Mouse (Mus musculus) right cerebral cortex, postnatal 25 days (tissue): ENCODE results near the gene Epb42.
"Not testable (repeated sequence)": the region's sequence is repeated elsewhere in the genome, so short reads cannot be mapped to it uniquely, and the experiment has no call there.

Experiments
- DNase-seq: peaks from one replicate; pipeline ENCODE4 v3.0.0; 2022

Epb42 gene

GRCm38 (mm10) chr2:121007925-121008663 lies 28.8 kb downstream of the Epb42 start, which contains the start of gene Ccndbp1:
TSS of gene Ccndbp1 (plus strand) at chr2:121008403.
- peak; percentile 79 for DNase-seq

DNA sequence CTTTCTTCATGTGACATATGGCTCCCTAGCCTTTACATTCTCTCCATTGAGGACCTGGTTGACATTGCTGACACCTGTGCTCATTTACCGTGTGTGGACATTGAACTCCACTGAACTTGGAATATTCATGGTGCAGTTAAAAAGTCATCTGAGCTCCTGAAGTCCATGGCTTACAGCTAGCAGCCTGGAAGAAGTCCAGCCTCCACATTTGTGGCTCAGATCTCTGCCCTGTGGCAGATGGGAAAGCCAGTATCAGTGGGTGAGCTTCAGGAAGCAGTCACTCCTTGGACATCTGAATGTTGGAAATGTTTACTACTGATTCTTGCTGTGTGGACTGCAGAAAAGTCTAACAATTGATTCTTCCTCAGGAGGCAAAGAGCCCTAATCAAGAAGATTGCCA lies 29.9 kb downstream of the Epb42 start:
- no peak for DNase-seq

DNA sequence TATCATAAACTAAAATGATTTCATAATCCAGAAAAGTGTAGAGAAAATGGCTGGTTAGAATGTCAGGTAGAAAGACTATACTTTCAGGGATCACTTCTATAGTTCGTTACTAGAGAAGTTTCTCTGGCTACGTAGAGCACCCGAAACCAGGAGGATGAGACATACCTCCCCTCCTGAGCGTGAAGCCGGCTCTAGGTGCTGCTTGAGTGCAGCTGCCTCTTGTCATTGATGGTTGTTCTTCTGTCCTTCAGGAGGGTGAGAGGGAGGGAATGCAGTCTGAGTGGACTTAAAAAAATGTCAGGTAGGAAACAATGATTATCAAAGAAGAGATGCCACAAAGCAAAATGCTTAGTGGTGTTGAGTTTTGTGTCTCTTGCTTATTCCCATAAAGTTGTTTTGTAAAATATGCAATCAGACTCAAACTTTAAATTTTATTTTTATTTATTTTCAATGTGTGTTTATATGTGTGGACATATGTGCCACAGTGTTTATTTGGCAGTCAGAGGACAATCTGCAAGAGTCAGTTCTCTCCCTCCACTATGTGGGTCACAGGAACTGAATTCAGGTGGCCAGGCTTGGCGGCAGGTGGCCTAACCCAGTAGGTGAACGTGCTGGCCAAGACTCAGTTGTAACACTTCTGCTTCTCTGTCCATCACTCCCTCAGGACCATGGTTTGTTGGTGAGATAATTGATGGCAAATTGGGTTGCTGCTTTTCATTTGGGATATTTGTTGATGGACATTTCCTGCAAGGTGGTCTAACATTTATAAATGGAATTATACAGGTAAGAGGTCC lies 32.7 kb downstream of the Epb42 start:
- no peak for DNase-seq

DNA sequence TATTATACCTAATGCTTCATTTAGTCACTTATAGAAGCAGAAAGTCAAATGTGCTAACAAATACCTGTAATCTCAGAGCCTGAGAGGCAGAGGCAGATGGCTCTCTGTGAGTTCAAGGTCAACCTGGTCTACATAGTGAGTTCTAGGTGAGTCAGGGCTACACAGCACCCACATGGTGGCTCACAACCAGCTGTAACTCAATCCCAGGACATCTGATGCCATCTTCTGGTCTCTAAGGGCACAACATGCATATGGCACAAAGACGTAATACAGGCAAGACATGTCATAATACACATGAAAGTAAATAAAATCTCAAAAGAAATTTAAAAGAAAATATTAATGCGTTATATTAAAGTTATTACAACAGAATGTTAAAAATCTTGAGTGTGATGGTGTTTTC lies 33.3 kb downstream of the Epb42 start:
- DNase-seq, result no peak

GRCm38 (mm10) chr2:120998863-120999262 lies 38.0 kb downstream of the Epb42 start:
- DNase-seq, result no peak

DNA sequence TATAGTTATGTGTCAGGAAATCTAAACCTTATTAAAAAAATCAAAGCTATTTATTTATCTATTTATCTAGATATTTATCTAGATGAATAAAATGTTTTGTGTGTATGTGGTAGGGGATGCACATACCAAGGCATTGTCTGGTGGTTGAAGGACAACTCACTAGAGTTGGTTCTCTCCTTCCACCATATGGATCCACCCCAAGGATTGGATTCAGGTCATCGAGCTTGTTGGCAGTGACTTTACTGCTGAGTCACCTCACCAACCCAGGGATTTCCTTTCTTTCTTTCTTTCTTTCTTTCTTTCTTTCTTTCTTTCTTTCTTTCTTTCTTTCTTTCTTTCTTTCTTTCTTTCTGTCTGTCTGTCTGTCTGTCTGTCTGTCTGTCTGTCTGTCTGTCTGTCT lies 40.3 kb downstream of the Epb42 start:
- DNase-seq, result not testable (repeated sequence)

- no peak for DNase-seq
Measured at GRCm38 (mm10) chr2:120991196-120991595, 45.7 kb downstream of the Epb42 start.

DNA sequence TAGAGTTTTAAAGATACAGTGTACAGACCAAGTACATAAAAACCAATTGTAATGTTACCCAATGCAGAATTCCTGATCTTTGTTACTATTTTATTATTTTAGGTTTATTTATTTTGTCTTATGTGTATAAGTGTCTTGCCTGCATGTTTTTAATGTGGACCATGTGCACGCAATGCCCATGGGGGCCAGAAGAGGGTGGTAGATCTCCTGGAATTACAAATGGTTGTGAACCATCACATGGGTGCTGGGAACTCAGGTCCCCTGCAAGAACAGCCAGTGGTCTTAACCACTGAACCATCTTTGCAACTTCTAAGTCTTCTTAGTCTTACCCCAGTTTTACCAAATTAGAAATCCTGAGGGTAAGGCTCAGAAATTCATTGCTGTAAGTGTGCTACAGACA lies 51.6 kb downstream of the Epb42 start:
- DNase-seq, result no peak

DNA sequence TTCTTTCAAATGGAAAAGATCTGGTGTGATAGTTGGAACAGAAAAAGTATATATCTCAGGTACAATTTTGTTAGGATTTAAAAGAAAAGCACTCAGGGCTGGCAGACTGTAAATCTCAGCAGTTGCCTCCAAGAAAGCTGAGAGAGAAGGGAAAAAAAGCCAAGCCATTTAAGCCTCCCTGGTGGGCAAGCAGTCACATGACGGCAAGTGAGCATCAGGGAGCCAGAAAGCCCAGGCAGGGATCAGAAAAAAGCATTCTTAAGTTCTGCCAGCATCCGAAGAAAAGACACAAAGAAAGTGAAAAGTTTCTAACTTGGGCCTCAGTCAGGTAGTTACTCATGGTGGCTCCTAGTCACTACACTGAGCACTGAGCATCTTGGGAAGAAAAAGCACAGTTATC lies 53.3 kb downstream of the Epb42 start:
- DNase-seq, result no peak

DNA sequence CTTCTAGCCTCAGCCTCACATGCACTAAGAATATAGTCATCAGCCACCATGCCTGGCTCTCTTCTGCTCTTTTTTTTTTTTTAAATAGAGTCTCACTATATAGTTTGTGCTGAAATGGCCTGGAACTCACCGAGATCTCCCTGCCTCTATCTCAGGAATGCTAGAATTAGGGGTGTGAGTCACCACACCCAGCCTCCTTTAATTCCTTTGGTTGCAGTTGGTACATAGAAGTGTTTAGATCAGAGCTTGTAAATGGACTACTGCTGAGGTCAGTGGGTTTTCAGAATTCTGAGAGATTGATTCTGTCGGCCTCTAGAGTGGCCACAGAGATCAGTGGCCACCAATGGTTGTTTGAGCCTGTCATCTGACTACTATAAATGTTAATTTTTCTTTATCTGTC lies 56.0 kb downstream of the Epb42 start:
- no peak for DNase-seq

DNA sequence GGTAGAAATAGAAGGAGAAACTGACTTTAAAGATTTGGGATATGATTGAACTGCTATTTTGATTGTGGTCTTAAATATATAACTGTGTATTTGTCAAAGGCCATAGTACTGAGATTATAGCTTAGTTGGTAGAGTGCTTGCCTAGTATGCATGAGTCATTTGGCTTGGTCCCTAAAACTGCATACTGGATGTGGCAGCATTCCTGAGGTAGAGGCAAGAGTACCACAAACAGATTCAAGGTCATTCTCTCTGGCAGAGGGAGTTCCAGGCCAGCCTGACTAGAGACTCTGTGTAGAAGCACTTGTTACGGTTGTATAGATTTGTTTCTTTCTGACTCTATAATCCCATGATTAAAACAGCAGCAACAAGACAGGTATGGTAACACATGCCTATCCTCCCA lies 57.1 kb downstream of the Epb42 start:
- DNase-seq, result no peak

GRCm38 (mm10) chr2:120978693-120979037 lies 58.2 kb downstream of the Epb42 start:
- DNase-seq, result no peak

- DNase-seq, result no peak
Measured at GRCm38 (mm10) chr2:120977926-120978692, 58.8 kb downstream of the Epb42 start.

- DNase-seq, result peak; percentile 76
Measured at GRCm38 (mm10) chr2:120976990-120977925, 59.6 kb downstream of the Epb42 start, which contains the start of gene Tmem62. TSS of gene Tmem62 (plus strand) at chr2:120977017.

DNA sequence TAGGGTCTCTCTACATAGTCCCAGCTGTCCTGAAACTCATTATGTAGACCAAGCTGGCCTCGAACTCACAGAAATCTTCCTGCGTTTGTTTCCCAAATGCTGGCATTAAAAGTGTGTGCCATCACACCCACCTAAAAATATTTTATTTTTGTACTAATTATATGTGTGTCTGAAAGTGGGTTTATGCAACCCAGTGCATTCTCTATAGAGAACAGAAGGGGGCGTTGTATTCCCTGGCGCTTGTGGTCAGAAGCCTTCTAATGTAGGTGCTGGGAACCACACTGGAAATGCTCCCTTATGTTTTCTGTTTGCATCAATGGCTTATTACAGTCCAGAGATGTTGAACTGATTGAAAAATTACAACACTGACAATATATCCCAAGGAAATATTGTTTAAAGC lies 60.6 kb downstream of the Epb42 start:
- DNase-seq, result no peak

- no peak for DNase-seq
Measured at GRCm38 (mm10) chr2:120972964-120973363, 63.9 kb downstream of the Epb42 start.

- DNase-seq, result not testable (repeated sequence)
Measured at GRCm38 (mm10) chr2:120972257-120972656, 64.6 kb downstream of the Epb42 start.

GRCm38 (mm10) chr2:120971766-120972165 lies 65.1 kb downstream of the Epb42 start:
- no peak for DNase-seq

DNA sequence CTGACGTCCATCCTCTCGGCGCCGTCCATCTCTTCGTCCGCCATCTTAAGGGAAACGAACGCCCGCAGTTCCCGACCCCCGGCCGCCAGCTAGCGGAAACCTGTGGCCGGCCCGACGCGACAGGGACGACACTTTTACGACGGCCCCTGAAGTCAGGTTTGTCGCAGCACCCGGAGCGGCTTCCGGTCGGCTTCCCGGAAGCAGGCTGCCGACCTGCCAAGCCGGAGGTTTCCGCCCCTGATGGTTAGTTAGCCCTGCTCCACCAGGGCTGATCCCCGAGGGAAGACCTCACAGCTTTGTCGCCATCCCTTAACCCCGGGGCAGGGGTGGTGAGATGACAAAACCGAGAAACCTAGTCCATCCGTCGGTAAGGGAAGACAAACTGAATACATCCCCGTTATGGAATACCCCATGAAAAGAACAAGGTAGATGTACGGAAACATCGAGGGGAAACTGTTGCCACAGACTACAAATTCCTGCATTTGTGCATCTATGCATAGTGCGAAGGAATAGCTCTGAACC lies 66.3 kb downstream of the Epb42 start, which contains the start of gene Ubr1:
Gene Ubr1, minus strand, starts transcription at position 157 of the 522 bp plus-strand sequence.
- DNase-seq, result peak; percentile 86

DNA sequence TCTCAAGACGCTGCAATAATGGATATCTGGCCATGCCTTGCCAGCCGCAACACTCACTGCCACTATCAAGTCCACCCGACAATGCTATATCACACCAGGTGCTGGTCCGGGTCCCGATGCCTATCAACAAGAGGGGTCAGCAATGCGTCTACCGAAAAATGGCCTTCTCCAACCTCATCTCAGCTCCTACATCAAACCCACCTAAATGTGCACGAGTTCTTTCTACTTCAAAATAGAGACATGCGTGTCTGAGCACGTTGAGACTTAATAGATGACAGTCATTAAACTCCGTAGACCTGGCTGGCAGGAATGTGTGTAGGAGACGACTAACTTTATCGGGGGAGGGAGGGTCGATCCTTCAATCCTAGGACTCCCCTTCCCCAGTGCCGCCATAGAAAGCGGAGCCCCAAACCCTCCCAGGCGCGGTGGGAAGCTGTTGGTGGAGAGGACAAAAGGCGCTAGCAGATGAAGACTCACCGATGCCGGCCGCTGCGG lies 66.8 kb downstream of the Epb42 start:
- no peak for DNase-seq
